Mouse (Mus musculus) urinary bladder, postnatal 36 days (tissue): ENCODE measurements at regions not wholly inside any gene's neighbourhood (a gene's known extent, or its start where the extent isn't known, plus 50 kb on each side); places are given as distances from the start of the nearest gene placed in this dataset.

Experiments used
- DNase-seq, 2 experiments: peaks; one replicate each; pipeline ENCODE4 v3.0.0; 2022; ENCODE audit warnings: low spot score in 2 of 2, mixed read lengths in 1 of 2

- DNase-seq: no peak
These were observed 209.4 kb upstream of the Inhba start for GRCm38 (mm10) chr13:15802043-15802795.

- DNase-seq: peak; percentile 15 to 30
These were observed 207.7 kb upstream of the Inhba start for GRCm38 (mm10) chr13:15803965-15804364.

GRCm38 (mm10) chr13:15806925-15807324 lies 204.7 kb upstream of the Inhba start:
- DNase-seq: no peak

- DNase-seq: no peak
These were observed 189.3 kb upstream of the Inhba start for GRCm38 (mm10) chr13:15822261-15822850.

- no peak for DNase-seq
These were observed 165.8 kb upstream of the Inhba start for GRCm38 (mm10) chr13:15845806-15846205.

- DNase-seq: no peak
These were observed 163.6 kb upstream of the Inhba start for GRCm38 (mm10) chr13:15848017-15848416.

GRCm38 (mm10) chr13:15849129-15849528 lies 162.5 kb upstream of the Inhba start:
- DNase-seq: no peak

GRCm38 (mm10) chr13:15850358-15850757 lies 161.3 kb upstream of the Inhba start:
- no peak for DNase-seq

GRCm38 (mm10) chr13:15853022-15853566 lies 158.6 kb upstream of the Inhba start:
- DNase-seq: no peak

- no peak for DNase-seq
These were observed 148.7 kb upstream of the Inhba start for GRCm38 (mm10) chr13:15862941-15863340.

GRCm38 (mm10) chr13:15863344-15863743 lies 148.3 kb upstream of the Inhba start:
- no peak for DNase-seq

GRCm38 (mm10) chr13:15867046-15867561 lies 144.5 kb upstream of the Inhba start:
- DNase-seq: no peak

GRCm38 (mm10) chr13:15877606-15878005 lies 134.0 kb upstream of the Inhba start:
- DNase-seq: no peak

- DNase-seq: no peak
These were observed 132.1 kb upstream of the Inhba start for GRCm38 (mm10) chr13:15879576-15879975.

- DNase-seq: no peak
These were observed 120.9 kb upstream of the Inhba start for GRCm38 (mm10) chr13:15890794-15891193.

- DNase-seq: no peak
These were observed 120.2 kb upstream of the Inhba start for GRCm38 (mm10) chr13:15891403-15891802.

GRCm38 (mm10) chr13:15898201-15898600 lies 113.5 kb upstream of the Inhba start:
- no peak for DNase-seq

- no peak for DNase-seq
These were observed 109.7 kb upstream of the Inhba start for GRCm38 (mm10) chr13:15901710-15902675.

- DNase-seq: no peak
These were observed 103.8 kb upstream of the Inhba start for GRCm38 (mm10) chr13:15907806-15908205.

GRCm38 (mm10) chr13:15910578-15910977 lies 101.1 kb upstream of the Inhba start:
- no peak for DNase-seq

GRCm38 (mm10) chr13:15911263-15911662 lies 100.4 kb upstream of the Inhba start:
- DNase-seq: no peak

GRCm38 (mm10) chr13:15914270-15914669 lies 97.4 kb upstream of the Inhba start:
- no peak for DNase-seq
